Mouse (Mus musculus) myocyte (in vitro differentiated cells): ENCODE measurements at regions not wholly inside any gene's neighbourhood (a gene's known extent, or its start where the extent isn't known, plus 50 kb on each side); places are given as distances from the start of the nearest gene placed in this dataset.
A peak's percentile ranks its signal among the peaks of the same experiment; 100 is the strongest.

Source experiments
- H3K27me3 ChIP-seq: one replicate; pipeline ENCODE4 v1.6.1; 2011; ENCODE audit not compliant: control insufficient read depth, insufficient read depth, insufficient read length
- H3K36me3 ChIP-seq: one replicate; pipeline ENCODE4 v1.6.1; 2011; ENCODE audit not compliant: control insufficient read depth, insufficient read depth
- H3K4me2 ChIP-seq: one replicate; pipeline ENCODE4 v1.6.1; 2011; ENCODE audit warnings: low read depth, control low read depth
- H3K4me3 ChIP-seq: one replicate; pipeline ENCODE4 v1.5.1; 2011; ENCODE audit warnings: mild to moderate bottlenecking, control low read depth, moderate library complexity
- H3K79me2 ChIP-seq: one replicate; pipeline ENCODE4 v1.6.1; 2011; ENCODE audit not compliant: control insufficient read depth, insufficient read depth
- H3ac ChIP-seq: one replicate; pipeline ENCODE4 v1.6.1; 2011; ENCODE audit not compliant: control insufficient read depth, insufficient read length
- CEBPB ChIP-seq: IDR thresholded peaks from 2 replicates; pipeline ENCODE4 v1.6.1; 2011; ENCODE audit warnings: mild to moderate bottlenecking, moderate library complexity; ENCODE audit not compliant: poor library complexity, insufficient read depth, severe bottlenecking
- E2F4 ChIP-seq: IDR thresholded peaks from one replicate; pipeline ENCODE4 v1.6.1; 2011; ENCODE audit warnings: mild to moderate bottlenecking, control low read depth, moderate library complexity; ENCODE audit not compliant: insufficient read depth
- MAX ChIP-seq: IDR thresholded peaks from one replicate; pipeline ENCODE4 v1.6.1; 2011; ENCODE audit warnings: low read depth, mild to moderate bottlenecking, control low read depth
- MYOD1 ChIP-seq, 3 experiments: IDR thresholded peaks; one replicate each; pipeline ENCODE4 v1.6.1; 2011; ENCODE audit warnings: control low read depth in 2 of 3, low read depth in 2 of 3, mild to moderate bottlenecking in 2 of 3, moderate library complexity in 1 of 3; ENCODE audit not compliant: insufficient read length in 2 of 3, control insufficient read depth in 1 of 3
- MYOG ChIP-seq, 3 experiments: IDR thresholded peaks; one replicate each; pipeline ENCODE4 v1.6.1; 2011; ENCODE audit warnings: control low read depth in 2 of 3, low read depth in 2 of 3, mild to moderate bottlenecking in 2 of 3; ENCODE audit not compliant: insufficient read length in 2 of 3, control insufficient read depth in 1 of 3, insufficient read depth in 1 of 3
- POLR2A ChIP-seq: IDR thresholded peaks from one replicate; pipeline ENCODE4 v1.6.1; 2011; ENCODE audit warnings: low read depth, mild to moderate bottlenecking, control low read depth, moderate library complexity; ENCODE audit not compliant: insufficient read length
- POLR2AphosphoS2 ChIP-seq: IDR thresholded peaks from one replicate; pipeline ENCODE4 v1.6.1; 2011; ENCODE audit warnings: low read depth, control low read depth; ENCODE audit not compliant: insufficient read length
- REST ChIP-seq: IDR thresholded peaks from one replicate; pipeline ENCODE4 v1.6.1; 2011; ENCODE audit warnings: mild to moderate bottlenecking, control low read depth, moderate library complexity; ENCODE audit not compliant: insufficient read depth, insufficient read length
- SRF ChIP-seq: IDR thresholded peaks from one replicate; pipeline ENCODE4 v1.6.1; 2011; ENCODE audit warnings: low read depth; ENCODE audit not compliant: control insufficient read depth, insufficient read length
- TCF12 ChIP-seq: IDR thresholded peaks from one replicate; pipeline ENCODE4 v1.6.1; 2011; ENCODE audit warnings: mild to moderate bottlenecking, control low read depth; ENCODE audit not compliant: poor library complexity, insufficient read depth, severe bottlenecking
- TCF3 ChIP-seq: IDR thresholded peaks from one replicate; pipeline ENCODE4 v1.6.1; 2011; ENCODE audit warnings: low read depth, control low read depth; ENCODE audit not compliant: insufficient read length
- USF1 ChIP-seq: IDR thresholded peaks from one replicate; pipeline ENCODE4 v1.6.1; 2011; ENCODE audit warnings: low read depth, mild to moderate bottlenecking, control low read depth, moderate library complexity

- TF ChIP-seq MYOD1 (IDR thresholded peaks at IDR 0.05; ENCODE audit: control insufficient read depth in 1 of 3, insufficient read length in 2 of 3, low read depth in 2 of 3), result no peak
- no peak overlapping the region for H3ac ChIP-seq
- no peak overlapping the region for H3K4me3 ChIP-seq
- no peaks in the 10 kb centered on the region for H3K79me2 ChIP-seq
- H3K27me3 ChIP-seq, result no peaks in the 10 kb centered on the region
- H3K36me3 ChIP-seq, result no peaks in the 10 kb centered on the region
- peak overlapping the region; percentile 28 for H3K4me2 ChIP-seq
Observed at GRCm38 (mm10) chr3:151909344-151909743, 71.9 kb upstream of the Ptgfr start.

DNA sequence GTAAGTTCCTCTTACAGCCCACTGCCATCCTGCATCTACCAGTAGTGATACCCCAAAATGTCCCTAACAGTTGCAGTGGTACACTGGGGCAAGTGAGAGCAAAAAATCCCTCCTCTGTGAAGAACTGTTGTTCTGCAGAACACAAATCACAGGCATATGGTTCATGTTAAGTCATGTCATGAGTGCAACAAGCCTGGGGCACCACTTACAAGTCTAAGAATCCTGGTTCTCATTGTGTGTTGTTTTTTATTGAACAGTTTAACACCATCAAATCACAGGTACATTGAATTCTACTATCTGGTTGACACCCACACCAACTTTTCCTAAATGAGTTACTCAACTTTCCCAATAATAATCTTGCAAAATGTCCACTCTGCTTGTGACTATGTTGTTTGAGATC lies 71.5 kb upstream of the Ptgfr start:
- H3K4me3 ChIP-seq, result no peak overlapping the region
- no peaks in the 10 kb centered on the region for H3K27me3 ChIP-seq
- no peak overlapping the region for H3ac ChIP-seq
- no peaks in the 10 kb centered on the region for H3K36me3 ChIP-seq
- no peaks in the 10 kb centered on the region for H3K79me2 ChIP-seq
- TF ChIP-seq TCF3 (no peak), CEBPB (no peak), REST (no peak)
- H3K4me2 ChIP-seq, result no peak overlapping the region

- no peak for TF ChIP-seq TCF3
- TF ChIP-seq MAX, result no peak
- no peak for TF ChIP-seq MYOG (IDR thresholded peaks at IDR 0.05; ENCODE audit: control insufficient read depth in 1 of 3, insufficient read depth in 1 of 3, insufficient read length in 2 of 3, low read depth in 2 of 3)
Observed at GRCm38 (mm10) chr3:151905775-151906174, 68.3 kb upstream of the Ptgfr start.

GRCm38 (mm10) chr3:151903169-151903568 lies 65.7 kb upstream of the Ptgfr start:
- TF ChIP-seq POLR2AphosphoS2 (no peak), MYOG (IDR thresholded peaks at IDR 0.05; ENCODE audit: control insufficient read depth in 1 of 3, insufficient read depth in 1 of 3, insufficient read length in 2 of 3, low read depth in 2 of 3) (no peak), REST (no peak)

More at GRCm38 (mm10) chr3:151905775-151906174, 68.3 kb upstream of the Ptgfr start:
- Histone ChIP-seq H3ac (no peak overlapping the region), H3K36me3 (no peaks in the 10 kb centered on the region), H3K4me3 (no peak overlapping the region), H3K27me3 (no peaks in the 10 kb centered on the region), H3K4me2 (no peak overlapping the region), H3K79me2 (no peaks in the 10 kb centered on the region)

GRCm38 (mm10) chr3:151902216-151902827 lies 64.9 kb upstream of the Ptgfr start:
- no peak overlapping the region for H3ac ChIP-seq
- H3K79me2 ChIP-seq, result no peaks in the 10 kb centered on the region
- H3K36me3 ChIP-seq, result no peaks in the 10 kb centered on the region
- H3K4me2 ChIP-seq, result no peak overlapping the region
- no peaks in the 10 kb centered on the region for H3K27me3 ChIP-seq
- TF ChIP-seq MAX, result no peak
- no peak for TF ChIP-seq E2F4
- no peak for TF ChIP-seq TCF3
- TF ChIP-seq POLR2AphosphoS2, result no peak
- TF ChIP-seq REST, result no peak
- no peak for TF ChIP-seq TCF12
- TF ChIP-seq MYOD1 (IDR thresholded peaks at IDR 0.05; ENCODE audit: control insufficient read depth in 1 of 3, insufficient read length in 2 of 3, low read depth in 2 of 3), result no peak
- TF ChIP-seq CEBPB, result no peak
- TF ChIP-seq USF1, result no peak
- TF ChIP-seq POLR2A, result no peak
- no peak for TF ChIP-seq MYOG (IDR thresholded peaks at IDR 0.05; ENCODE audit: control insufficient read depth in 1 of 3, insufficient read depth in 1 of 3, insufficient read length in 2 of 3, low read depth in 2 of 3)
- no peak for TF ChIP-seq SRF
- no peak overlapping the region for H3K4me3 ChIP-seq

More at GRCm38 (mm10) chr3:151903169-151903568, 65.7 kb upstream of the Ptgfr start:
- Histone ChIP-seq H3K27me3 (no peaks in the 10 kb centered on the region), H3ac (no peak overlapping the region), H3K36me3 (no peaks in the 10 kb centered on the region), H3K4me3 (no peak overlapping the region), H3K79me2 (no peaks in the 10 kb centered on the region), H3K4me2 (no peak overlapping the region)

- Histone ChIP-seq H3ac (no peak overlapping the region), H3K4me3 (no peak overlapping the region), H3K79me2 (no peaks in the 10 kb centered on the region), H3K36me3 (no peaks in the 10 kb centered on the region), H3K4me2 (no peak overlapping the region), H3K27me3 (no peaks in the 10 kb centered on the region)
- no peak for TF ChIP-seq MAX
- TF ChIP-seq REST, result no peak
- no peak for TF ChIP-seq TCF12
- no peak for TF ChIP-seq POLR2AphosphoS2
- no peak for TF ChIP-seq USF1
- no peak for TF ChIP-seq CEBPB
- TF ChIP-seq SRF, result no peak
- TF ChIP-seq E2F4, result no peak
- no peak for TF ChIP-seq MYOG (IDR thresholded peaks at IDR 0.05; ENCODE audit: control insufficient read depth in 1 of 3, insufficient read depth in 1 of 3, insufficient read length in 2 of 3, low read depth in 2 of 3)
- TF ChIP-seq MYOD1 (IDR thresholded peaks at IDR 0.05; ENCODE audit: control insufficient read depth in 1 of 3, insufficient read length in 2 of 3, low read depth in 2 of 3), result no peak
- no peak for TF ChIP-seq POLR2A
Observed at GRCm38 (mm10) chr3:151899676-151900075, 62.2 kb upstream of the Ptgfr start.
